Mouse (Mus musculus) cerebellum, adult 2 months (tissue): ENCODE data around the gene Cdk5r2. TPM values are rescaled to one million over a fixed set of nuclear protein-coding genes. Genes with fewer than 3 reads are reported as not detected.
A peak's percentile ranks its signal among the peaks of the same experiment; 100 is the strongest.

Experiments
- DNase-seq, 2 experiments: peaks; one replicate each; pipeline ENCODE4 v3.0.0; 2021
- H3K27ac ChIP-seq: fragments of 200-500 bp; 2 replicates; pipeline ENCODE4 v1.5.1; 2012; ENCODE audit warnings: low read length, control low read depth, inconsistent platforms; ENCODE audit not compliant: insufficient read depth
- H3K27me3 ChIP-seq: fragments of 200-500 bp; 2 replicates; pipeline ENCODE4 v1.6.1; 2012; ENCODE audit warnings: inconsistent platforms, mild to moderate bottlenecking, low read length, moderate library complexity; ENCODE audit not compliant: control insufficient read depth, insufficient read depth
- H3K4me1 ChIP-seq: fragments of 200-500 bp; 2 replicates; pipeline ENCODE4 v1.6.1; 2011; ENCODE audit warnings: low read length; ENCODE audit not compliant: control insufficient read depth, insufficient read depth
- H3K4me3 ChIP-seq: fragments of 200-500 bp; replicated peaks from 2 replicates; pipeline ENCODE3; 2011; ENCODE audit warnings: mild to moderate bottlenecking, low read depth, low read length, control low read depth; ENCODE audit not compliant: insufficient read depth
- CTCF ChIP-seq: fragments of 200-500 bp; IDR thresholded peaks from 2 replicates; pipeline ENCODE4 v1.5.1; 2011; ENCODE audit warnings: low read depth, mild to moderate bottlenecking, control low read depth, low read length, moderate library complexity, borderline replicate concordance; ENCODE audit not compliant: insufficient read depth
- POLR2A ChIP-seq: fragments of 200-500 bp; IDR thresholded peaks from 2 replicates; pipeline ENCODE4 v1.6.1; 2011; ENCODE audit warnings: low read length, control low read depth, borderline replicate concordance; ENCODE audit not compliant: insufficient read depth
- WGBS: fragments of 180-500 bp; shearing (Covaris S2); methylation state at CpG from one replicate; pipeline ENCODE4 v1.1.7; 2018; 5-methylcytosine and 5-hydroxymethylcytosine counted together
- polyA plus RNA-seq: library from polyadenylated mRNA; depleted of rRNA; stranded (reverse); fragments of >200 nt; gene quantifications from 2 replicates; pipeline ENCODE4 v1.2.3, GENCODE M21; 2012

Gene Cdk5r2
- polyA plus RNA-seq, 1 experiment, result 85.2 TPM

GRCm38 (mm10) chr1:74855651-74856438, 1.1 kb downstream of the Cdk5r2 start:
- TF ChIP-seq POLR2A (no peak), CTCF (no peak)
- Histone ChIP-seq H3K4me3 (peak overlapping the region; percentile 73), H3K27me3 (no peaks in the 10 kb centered on the region), H3K27ac (peak overlapping the region; percentile 71), H3K4me1 (no peaks in the 10 kb centered on the region)
- WGBS, result 1% methylated on average over 74 of the region's 74 CpGs
- peak; percentile 63 to 69 for DNase-seq

GRCm38 (mm10) chr1:74856439-74856720, 1.6 kb downstream of the Cdk5r2 start:
- Histone ChIP-seq H3K4me1 (no peaks in the 10 kb centered on the region), H3K4me3 (peak overlapping the region; percentile 73), H3K27me3 (no peaks in the 10 kb centered on the region), H3K27ac (peak overlapping the region; percentile 22; the same call in 1 of the 2 replicates)
- peak in 1 of 2 experiments; percentile 48 for DNase-seq
- 6% methylated on average over 11 of the region's 11 CpGs for WGBS
- TF ChIP-seq POLR2A, result no peak
- no peak for TF ChIP-seq CTCF

- TF ChIP-seq POLR2A (peak; percentile 17; the same call in 1 of the 2 replicates), CTCF (no peak)
- Histone ChIP-seq H3K4me3 (peak overlapping the region; percentile 73), H3K27ac (peak overlapping the region; percentile 22; the same call in 1 of the 2 replicates)
Observed at GRCm38 (mm10) chr1:74856791-74857190, 2.1 kb downstream of the Cdk5r2 start.

GRCm38 (mm10) chr1:74857201-74857600, 2.5 kb downstream of the Cdk5r2 start:
- Histone ChIP-seq H3K4me3 (peak overlapping the region; percentile 83), H3K4me1 (no peaks in the 10 kb centered on the region), H3K27ac (peak overlapping the region; percentile 93; the same call in 1 of the 2 replicates), H3K27me3 (no peaks in the 10 kb centered on the region)
- TF ChIP-seq POLR2A, result no peak
- no peak for TF ChIP-seq CTCF
- WGBS, result 21% methylated on average over 20 of the region's 20 CpGs
- DNase-seq, result peak; percentile 34 to 46

More at GRCm38 (mm10) chr1:74856791-74857190, 2.1 kb downstream of the Cdk5r2 start:
- Histone ChIP-seq H3K4me1 (no peaks in the 10 kb centered on the region), H3K27me3 (no peaks in the 10 kb centered on the region)
- DNase-seq, result peak; percentile 43 to 52
- 5% methylated on average over 7 of the region's 7 CpGs for WGBS

- Histone ChIP-seq H3K27me3 (no peaks in the 10 kb centered on the region), H3K27ac (peak overlapping the region; percentile 93), H3K4me3 (peak overlapping the region; percentile 83), H3K4me1 (no peaks in the 10 kb centered on the region)
- WGBS, result 22% methylated on average over 4 of the region's 4 CpGs
- peak; percentile 34 to 40 for DNase-seq
- no peak for TF ChIP-seq POLR2A
Observed at GRCm38 (mm10) chr1:74857677-74858076, 2.9 kb downstream of the Cdk5r2 start.

GRCm38 (mm10) chr1:74858171-74858719, 3.5 kb downstream of the Cdk5r2 start:
- TF ChIP-seq POLR2A, result peak; percentile 82
- no peak for TF ChIP-seq CTCF
- under 1% methylated on average over 29 of the region's 29 CpGs for WGBS
- DNase-seq, result peak; percentile 97 to 98
- Histone ChIP-seq H3K27me3 (no peaks in the 10 kb centered on the region), H3K4me1 (no peaks in the 10 kb centered on the region), H3K4me3 (peak overlapping the region; percentile 83), H3K27ac (peak overlapping the region; percentile 93)

- DNase-seq, result no peak
Observed at GRCm38 (mm10) chr1:74858805-74859204, 4.1 kb downstream of the Cdk5r2 start.

GRCm38 (mm10) chr1:74859223-74859984, 4.7 kb downstream of the Cdk5r2 start:
- Histone ChIP-seq H3K27me3 (no peaks in the 10 kb centered on the region), H3K4me3 (no peak overlapping the region), H3K27ac (no peak overlapping the region), H3K4me1 (no peaks in the 10 kb centered on the region)
- WGBS, result 36% methylated on average over 6 of the region's 6 CpGs
- no peak for TF ChIP-seq CTCF
- TF ChIP-seq POLR2A, result no peak
- peak; percentile 19 to 22 for DNase-seq

More at GRCm38 (mm10) chr1:74858805-74859204, 4.1 kb downstream of the Cdk5r2 start:
- Histone ChIP-seq H3K4me1 (no peaks in the 10 kb centered on the region), H3K4me3 (peak overlapping the region; percentile 64), H3K27ac (no peak overlapping the region), H3K27me3 (no peaks in the 10 kb centered on the region)
- TF ChIP-seq CTCF (no peak), POLR2A (no peak)
- 2% methylated on average over 16 of the region's 16 CpGs for WGBS
